Mouse (Mus musculus): Measurements from ENCODE around the gene Cd99l2. TPM values are rescaled to one million over a fixed set of nuclear protein-coding genes. Genes with fewer than 3 reads are reported as not detected.
"Not testable (repeated sequence)": the region's sequence is repeated elsewhere in the genome, so short reads cannot be mapped to it uniquely, and the experiment has no call there.

Cd99l2 gene
- polyA plus RNA-seq, 1 experiment from 2014 or later = 21.7 TPM

- Histone ChIP-seq H3K27me3 (ENCODE audit: control insufficient read depth, insufficient read depth, low read length) (0 out of 2 replicates have a peak, but pooled peaks cover 5% of the 10 kb centered on the region), H3K4me3 (ENCODE audit: low read depth, low read length) (no peak overlapping the region), H3K9ac (ENCODE audit: low read depth, low read length) (no peak overlapping the region), H3K4me1 (ENCODE audit: control insufficient read depth, insufficient read depth, low read length) (no peaks in the 10 kb centered on the region), H3K4me2 (no peak overlapping the region), H3K9me3 (replicated peaks; ENCODE audit: control insufficient read depth, low read length) (no peaks in the 10 kb centered on the region), H3K27ac (ENCODE audit: low read depth, low read length) (no peak overlapping the region), H3K36me3 (ENCODE audit: control insufficient read depth, insufficient read depth, low read length) (no peaks in the 10 kb centered on the region)
- WGBS (ENCODE audit: insufficient replicate concordance) = 25% methylated on average over 3 of the region's 3 CpGs
- no peak for ATAC-seq (replicated peaks; ENCODE audit: insufficient number of reproducible peaks, low FRiP score, low TSS enrichment)
Observed at GRCm38 (mm10) chrX:71525593-71526299, 33.1 kb upstream of the Cd99l2 start.

GRCm38 (mm10) chrX:71524310-71524709 lies 31.7 kb upstream of the Cd99l2 start:
- Histone ChIP-seq H3K36me3 (ENCODE audit: control insufficient read depth, insufficient read depth, low read length) (no peaks in the 10 kb centered on the region), H3K4me1 (ENCODE audit: control insufficient read depth, insufficient read depth, low read length) (no peaks in the 10 kb centered on the region), H3K27me3 (ENCODE audit: control insufficient read depth, insufficient read depth, low read length) (0 out of 2 replicates have a peak, but pooled peaks cover 5% of the 10 kb centered on the region), H3K4me2 (no peak overlapping the region), H3K9me3 (replicated peaks; ENCODE audit: control insufficient read depth, low read length) (no peaks in the 10 kb centered on the region), H3K27ac (ENCODE audit: low read depth, low read length) (no peak overlapping the region), H3K4me3 (ENCODE audit: low read depth, low read length) (no peak overlapping the region), H3K9ac (ENCODE audit: low read depth, low read length) (no peak overlapping the region)
- ATAC-seq (replicated peaks; ENCODE audit: insufficient number of reproducible peaks, low FRiP score, low TSS enrichment) = no peak
- 58% methylated on average over 2 of the region's 2 CpGs for WGBS (ENCODE audit: insufficient replicate concordance)

- H3K36me3 ChIP-seq (ENCODE audit: control insufficient read depth, insufficient read depth, low read length) = no peaks in the 10 kb centered on the region
- no peaks in the 10 kb centered on the region for H3K9me3 ChIP-seq (replicated peaks; ENCODE audit: control insufficient read depth, low read length)
- 85% methylated on average over 3 of the region's 3 CpGs for WGBS (ENCODE audit: insufficient replicate concordance)
- H3K4me2 ChIP-seq = no peak overlapping the region
- no peak for ATAC-seq (replicated peaks; ENCODE audit: insufficient number of reproducible peaks, low FRiP score, low TSS enrichment)
- no peak overlapping the region for H3K9ac ChIP-seq (ENCODE audit: low read depth, low read length)
- no peaks in the 10 kb centered on the region for H3K27me3 ChIP-seq (ENCODE audit: control insufficient read depth, insufficient read depth, low read length)
- H3K27ac ChIP-seq (ENCODE audit: low read depth, low read length) = no peak overlapping the region
- H3K4me3 ChIP-seq (ENCODE audit: low read depth, low read length) = no peak overlapping the region
- H3K4me1 ChIP-seq (ENCODE audit: control insufficient read depth, insufficient read depth, low read length) = no peaks in the 10 kb centered on the region
Observed at GRCm38 (mm10) chrX:71522889-71523288, 30.2 kb upstream of the Cd99l2 start.

GRCm38 (mm10) chrX:71519252-71519651 lies 26.6 kb upstream of the Cd99l2 start:
- ATAC-seq (replicated peaks; ENCODE audit: insufficient number of reproducible peaks, low FRiP score, low TSS enrichment) = no peak
- no peaks in the 10 kb centered on the region for H3K9me3 ChIP-seq (replicated peaks; ENCODE audit: control insufficient read depth, low read length)
- no peak overlapping the region for H3K4me3 ChIP-seq (ENCODE audit: low read depth, low read length)
- H3K9ac ChIP-seq (ENCODE audit: low read depth, low read length) = no peak overlapping the region
- H3K4me2 ChIP-seq = no peak overlapping the region
- H3K4me1 ChIP-seq (ENCODE audit: control insufficient read depth, insufficient read depth, low read length) = no peaks in the 10 kb centered on the region
- no peak overlapping the region for H3K27ac ChIP-seq (ENCODE audit: low read depth, low read length)
- no peaks in the 10 kb centered on the region for H3K36me3 ChIP-seq (ENCODE audit: control insufficient read depth, insufficient read depth, low read length)
- no peaks in the 10 kb centered on the region for H3K27me3 ChIP-seq (ENCODE audit: control insufficient read depth, insufficient read depth, low read length)
- WGBS (ENCODE audit: insufficient replicate concordance) = 65% methylated on average over 4 of the region's 4 CpGs

DNA sequence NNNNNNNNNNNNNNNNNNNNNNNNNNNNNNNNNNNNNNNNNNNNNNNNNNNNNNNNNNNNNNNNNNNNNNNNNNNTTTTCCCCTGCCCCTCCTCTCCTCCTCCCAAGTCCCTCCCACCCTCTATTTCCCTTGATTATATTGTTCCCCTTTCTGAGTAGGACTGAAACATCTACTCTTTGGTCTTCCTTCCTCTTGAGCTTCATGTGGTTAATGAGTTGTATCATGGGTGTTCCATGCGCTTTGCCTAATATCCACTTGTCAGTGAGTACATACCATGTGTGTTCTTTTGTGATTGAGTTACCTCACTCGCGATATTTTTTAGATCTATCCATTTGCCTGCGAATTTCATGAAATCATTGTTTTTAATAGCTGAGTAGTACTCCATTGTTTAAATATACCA lies 13.9 kb upstream of the Cd99l2 start:
- H3K9me3 ChIP-seq (replicated peaks; ENCODE audit: control insufficient read depth, low read length); H3K36me3 ChIP-seq (ENCODE audit: control insufficient read depth, insufficient read depth, low read length); H3K4me2 ChIP-seq; H3K4me3 ChIP-seq (ENCODE audit: low read depth, low read length); H3K9ac ChIP-seq (ENCODE audit: low read depth, low read length); H3K27me3 ChIP-seq (ENCODE audit: control insufficient read depth, insufficient read depth, low read length); H3K4me1 ChIP-seq (ENCODE audit: control insufficient read depth, insufficient read depth, low read length); ATAC-seq (replicated peaks; ENCODE audit: insufficient number of reproducible peaks, low FRiP score, low TSS enrichment); H3K27ac ChIP-seq (ENCODE audit: low read depth, low read length): not testable (repeated sequence)
- whole genome bisulfite sequencing (ENCODE audit: insufficient replicate concordance) = 81% methylated on average over 4 of the region's 4 CpGs

DNA sequence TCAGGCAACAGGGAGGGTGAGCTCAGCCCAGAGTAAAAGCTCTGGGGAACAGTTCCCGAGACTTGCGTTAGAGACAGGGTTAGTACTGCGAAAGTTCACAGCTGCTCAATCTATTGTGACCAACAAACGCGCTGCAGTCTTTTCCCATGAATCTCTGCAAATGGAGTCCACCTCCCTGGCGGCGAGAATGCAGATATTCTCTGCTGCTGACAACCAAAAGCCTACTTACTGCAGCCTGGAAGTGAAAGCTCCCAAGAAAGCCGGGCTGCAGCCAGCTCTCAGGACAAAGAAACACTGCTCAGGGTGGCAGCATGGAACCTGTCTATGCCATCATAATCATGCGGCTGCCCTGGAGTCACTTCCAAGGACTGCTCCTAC lies 619 bp upstream of the Cd99l2 start:
- no peaks in the 10 kb centered on the region for H3K36me3 ChIP-seq (ENCODE audit: control insufficient read depth, insufficient read depth, low read length)
- no peaks in the 10 kb centered on the region for H3K4me1 ChIP-seq (ENCODE audit: control insufficient read depth, insufficient read depth, low read length)
- WGBS (ENCODE audit: insufficient replicate concordance) = 15% methylated on average over 9 of the region's 9 CpGs
- no peak for ATAC-seq (replicated peaks; ENCODE audit: insufficient number of reproducible peaks, low FRiP score, low TSS enrichment)
- H3K27ac ChIP-seq (ENCODE audit: low read depth, low read length) = peak overlapping the region; percentile 85
- H3K4me3 ChIP-seq (ENCODE audit: low read depth, low read length) = peak overlapping the region; percentile 62
- peak overlapping the region; percentile 74 for H3K4me2 ChIP-seq
- no peaks in the 10 kb centered on the region for H3K9me3 ChIP-seq (replicated peaks; ENCODE audit: control insufficient read depth, low read length)
- peak overlapping the region; percentile 75 for H3K9ac ChIP-seq (ENCODE audit: low read depth, low read length)
- H3K27me3 ChIP-seq (ENCODE audit: control insufficient read depth, insufficient read depth, low read length) = peaks cover 2% of the 10 kb centered on the region; the same call in 1 of the 2 replicates

- Histone ChIP-seq H3K4me2 (peak overlapping the region; percentile 74), H3K4me1 (ENCODE audit: control insufficient read depth, insufficient read depth, low read length) (no peaks in the 10 kb centered on the region), H3K27ac (ENCODE audit: low read depth, low read length) (peak overlapping the region; percentile 85), H3K4me3 (ENCODE audit: low read depth, low read length) (peak overlapping the region; percentile 62), H3K27me3 (ENCODE audit: control insufficient read depth, insufficient read depth, low read length) (peaks cover 1% of the 10 kb centered on the region; the same call in 1 of the 2 replicates), H3K9ac (ENCODE audit: low read depth, low read length) (peak overlapping the region; percentile 75), H3K9me3 (replicated peaks; ENCODE audit: control insufficient read depth, low read length) (no peaks in the 10 kb centered on the region), H3K36me3 (ENCODE audit: control insufficient read depth, insufficient read depth, low read length) (no peaks in the 10 kb centered on the region)
- WGBS (ENCODE audit: insufficient replicate concordance) = 26% methylated on average over 17 of the region's 17 CpGs
- ATAC-seq (replicated peaks; ENCODE audit: insufficient number of reproducible peaks, low FRiP score, low TSS enrichment) = no peak; the same call in 1 of the 2 replicates
Observed at GRCm38 (mm10) chrX:71491931-71492633, 567 bp downstream of the Cd99l2 start.

- no peaks in the 10 kb centered on the region for H3K9me3 ChIP-seq (replicated peaks; ENCODE audit: control insufficient read depth, low read length)
- H3K27me3 ChIP-seq (ENCODE audit: control insufficient read depth, insufficient read depth, low read length) = no peaks in the 10 kb centered on the region
- no peak overlapping the region for H3K4me2 ChIP-seq
- no peak for ATAC-seq (replicated peaks; ENCODE audit: insufficient number of reproducible peaks, low FRiP score, low TSS enrichment)
- H3K27ac ChIP-seq (ENCODE audit: low read depth, low read length) = no peak overlapping the region
- no peak overlapping the region for H3K9ac ChIP-seq (ENCODE audit: low read depth, low read length)
- no peaks in the 10 kb centered on the region for H3K36me3 ChIP-seq (ENCODE audit: control insufficient read depth, insufficient read depth, low read length)
- H3K4me3 ChIP-seq (ENCODE audit: low read depth, low read length) = no peak overlapping the region
- H3K4me1 ChIP-seq (ENCODE audit: control insufficient read depth, insufficient read depth, low read length) = no peaks in the 10 kb centered on the region
- 78% methylated on average over 1 of the region's 1 CpGs for WGBS (ENCODE audit: insufficient replicate concordance)
Observed at GRCm38 (mm10) chrX:71489353-71489752, 3.3 kb downstream of the Cd99l2 start.

All from heart, embryonic 11.5 days (tissue).